In genomic region chr12:71936636-71937035, GRCm38 (mm10) we compare ENCODE assay signal across 9 mouse cellular contexts.
DNase-seq lines count a peak whose midpoint lies in the region; ATAC-seq lines count a peak whose summit lies in the region.
"Had no signal": no experiment of that assay in that cellular context is flagged by ENCODE, and none has a peak within 500 bp of the region (broad histone marks: within the 10 kb centered on the region; RNA-seq: fewer than 3 reads in every experiment).

No protein-coding gene starts in this region.

- peaks cover 57% of the 10 kb centered on the region for H3K4me1 ChIP-seq in liver, embryonic 12.5 days

- peak overlapping the region; percentile 5; the same call in 1 of the 2 replicates for H3K27ac ChIP-seq in liver, embryonic 12.5 days

- H3K4me2 ChIP-seq in liver, embryonic 12.5 days: no peak overlapping the region

- peak; percentile 38 for DNase-seq in adrenal gland, adult 2 months
- DNase-seq in adrenal gland, postnatal 25 days: no peak
- peak; percentile 53 to 77 for DNase-seq in heart, adult 9 months (ENCODE audit: low spot score in 2 of 2)
- DNase-seq in lung, postnatal 4 days: peak; percentile 41 to 49
- no peak for DNase-seq in T-cell, adult 2 months (ENCODE audit: low spot score)
- DNase-seq in right cerebral cortex, adult 18-20 months: no peak
- DNase-seq: kidney, adult 18-20 months had no signal

- H3K9me3 ChIP-seq in liver, embryonic 12.5 days (replicated peaks): no peaks in the 10 kb centered on the region

- no peak overlapping the region for H3K4me3 ChIP-seq in liver, embryonic 12.5 days

- no peak overlapping the region for H3K9ac ChIP-seq in liver, embryonic 12.5 days

- ATAC-seq in liver, embryonic 12.5 days: no peak
- no peak for ATAC-seq in monocyte, adult 5-6 weeks (replicated peaks; ENCODE audit: insufficient number of reproducible peaks, low FRiP score, low TSS enrichment, poor library complexity, severe bottlenecking)

- WGBS in liver, embryonic 12.5 days (ENCODE audit: insufficient replicate concordance): 82% methylated on average over 1 of the region's 1 CpGs

- H3K27me3 ChIP-seq in liver, embryonic 12.5 days (replicated peaks): no peaks in the 10 kb centered on the region

- H3K36me3 ChIP-seq in liver, embryonic 12.5 days: peaks cover 44% of the 10 kb centered on the region

Comparison
In these comparisons a context has a peak if more than half of its experiments do, and no peak if none do; other contexts are left out.
1. DNase-seq: peak in adrenal gland, adult 2 months (single experiment), heart, adult 9 months (2 of 2) and lung, postnatal 4 days (2 of 2); none in adrenal gland, postnatal 25 days (single experiment), T-cell, adult 2 months (single experiment) and right cerebral cortex, adult 18-20 months (single experiment).